Mouse (Mus musculus): Measurements from ENCODE around the gene Slc24a3.

The Slc24a3 gene

GRCm38 (mm10) chr2:145167664-145168360 lies at the start of gene Slc24a3:
Slc24a3 (plus strand) TSS chr2:145167754.
- DNase-seq, result peak; percentile 10 to 22

GRCm38 (mm10) chr2:145117762-145118161 lies 49.8 kb upstream of the Slc24a3 start:
- DNase-seq, result no peak

GRCm38 (mm10) chr2:145127747-145128146 lies 39.8 kb upstream of the Slc24a3 start:
- no peak for DNase-seq

- DNase-seq, result no peak
Observed at GRCm38 (mm10) chr2:145136625-145137291, 30.8 kb upstream of the Slc24a3 start.

GRCm38 (mm10) chr2:145150407-145150806 lies 17.1 kb upstream of the Slc24a3 start:
- no peak for DNase-seq

- no peak for DNase-seq
Observed at GRCm38 (mm10) chr2:145150821-145151220, 16.7 kb upstream of the Slc24a3 start.

- no peak for DNase-seq
Observed at GRCm38 (mm10) chr2:145152281-145152680, 15.3 kb upstream of the Slc24a3 start.

GRCm38 (mm10) chr2:145158972-145159371 lies 8.6 kb upstream of the Slc24a3 start:
- DNase-seq, result no peak

- peak; percentile 7 to 15 for DNase-seq
Observed at GRCm38 (mm10) chr2:145161046-145161700, 6.4 kb upstream of the Slc24a3 start.

GRCm38 (mm10) chr2:145164086-145164485 lies 3.5 kb upstream of the Slc24a3 start:
- DNase-seq, result no peak

GRCm38 (mm10) chr2:145164562-145164961 lies 3.0 kb upstream of the Slc24a3 start:
- DNase-seq, result no peak

GRCm38 (mm10) chr2:145165076-145165475 lies 2.5 kb upstream of the Slc24a3 start:
- no peak for DNase-seq

- DNase-seq, result no peak
Observed at GRCm38 (mm10) chr2:145165854-145166253, 1.7 kb upstream of the Slc24a3 start.

GRCm38 (mm10) chr2:145167051-145167663 lies 397 bp upstream of the Slc24a3 start:
- peak in 1 of 2 experiments; percentile 4 for DNase-seq

GRCm38 (mm10) chr2:145168405-145168971 lies 934 bp downstream of the Slc24a3 start:
- no peak for DNase-seq

- DNase-seq, result no peak
Observed at GRCm38 (mm10) chr2:145172978-145173655, 5.6 kb downstream of the Slc24a3 start.

- DNase-seq, result no peak
Observed at GRCm38 (mm10) chr2:145175036-145175435, 7.5 kb downstream of the Slc24a3 start.

- no peak for DNase-seq
Observed at GRCm38 (mm10) chr2:145182410-145182809, 14.9 kb downstream of the Slc24a3 start.

- no peak for DNase-seq
Observed at GRCm38 (mm10) chr2:145188828-145189227, 21.3 kb downstream of the Slc24a3 start.

GRCm38 (mm10) chr2:145196043-145196442 lies 28.5 kb downstream of the Slc24a3 start:
- DNase-seq, result no peak

- DNase-seq, result no peak
Observed at GRCm38 (mm10) chr2:145196501-145197042, 29.0 kb downstream of the Slc24a3 start.

GRCm38 (mm10) chr2:145197076-145197475 lies 29.5 kb downstream of the Slc24a3 start:
- DNase-seq, result peak in 1 of 2 experiments; percentile 17
